Mouse (Mus musculus): Measurements from ENCODE around the gene Hmmr.

DNA sequence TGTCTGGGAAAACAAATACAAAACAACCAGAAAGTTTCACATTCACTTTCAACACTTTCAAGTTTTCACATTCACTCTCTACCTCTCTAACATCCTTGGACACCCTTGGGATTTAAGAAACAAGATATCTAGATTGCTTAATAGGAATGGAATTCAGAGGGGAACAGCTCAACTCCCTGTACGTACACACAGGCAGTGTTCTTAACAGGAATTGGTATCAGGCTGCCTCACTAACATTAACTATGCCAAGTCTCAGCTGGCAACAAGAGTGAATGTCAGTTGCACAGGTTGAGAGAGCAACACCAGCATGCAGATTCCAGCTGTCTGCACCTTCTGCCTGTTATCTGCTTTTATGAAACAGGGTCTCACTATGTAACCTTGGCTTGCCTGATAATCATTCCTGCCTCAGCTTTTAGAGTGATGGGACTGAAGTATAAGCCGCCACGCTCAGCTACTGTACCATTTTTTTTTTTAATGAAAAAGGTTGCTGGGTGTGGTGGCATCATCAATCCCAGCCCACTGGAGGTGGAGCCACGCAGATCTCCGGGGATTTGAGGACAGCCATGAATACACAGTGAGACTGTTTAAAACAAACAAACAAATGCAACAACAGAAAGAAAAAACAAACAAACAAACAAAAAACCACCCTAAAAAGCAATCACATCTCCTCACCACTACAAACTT lies 42.6 kb downstream of the Hmmr start:
- no peak for TF ChIP-seq CTCF (IDR thresholded peaks at IDR 0.05; ENCODE audit: extremely low read depth, insufficient read depth, low read length)
- TF ChIP-seq POLR2A (IDR thresholded peaks at IDR 0.05; ENCODE audit: extremely low read depth, insufficient read depth, low read length): no peak

All from cortical plate, adult 2 months (tissue).